Mouse (Mus musculus) forebrain, embryonic 14.5 days (tissue): ENCODE results near the gene Fgf12. TPM values are rescaled to one million over a fixed set of nuclear protein-coding genes. Genes with fewer than 3 reads are reported as not detected.

Experiments used
- ATAC-seq: fragments of 200-750 bp; cut with Nextera tagmentation; 2 replicates; pipeline ENCODE4 v1.8.0; 2017; ENCODE audit warnings: mild to moderate bottlenecking, moderate library complexity
- DNase-seq: peaks from one replicate; pipeline ENCODE4 v3.0.0-alpha.2; 2015; ENCODE audit warnings: low spot score
- H3K27ac ChIP-seq: fragments of 300-500 bp; sonication (generic); 2 replicates; pipeline ENCODE4 v1.5.1; 2014; ENCODE audit warnings: low read depth, mild to moderate bottlenecking, control low read depth, low read length, moderate library complexity
- H3K27me3 ChIP-seq: fragments of 300-500 bp; sonication (generic); replicated peaks from 2 replicates; pipeline ENCODE4 v1.6.1; 2014; ENCODE audit warnings: low read length, control low read depth, mixed read lengths; ENCODE audit not compliant: control insufficient read depth, insufficient read depth
- H3K36me3 ChIP-seq: fragments of 300-500 bp; sonication (generic); 2 replicates; pipeline ENCODE4 v1.6.1; 2014; ENCODE audit warnings: low read length, control low read depth; ENCODE audit not compliant: control insufficient read depth, insufficient read depth
- H3K4me1 ChIP-seq: fragments of 300-500 bp; sonication (generic); 2 replicates; pipeline ENCODE4 v1.6.1; 2014; ENCODE audit warnings: antibody characterized with exemption, low read length, control low read depth; ENCODE audit not compliant: control insufficient read depth, insufficient read depth
- H3K4me2 ChIP-seq: fragments of 300-500 bp; sonication (generic); 2 replicates; pipeline ENCODE4 v1.6.1; 2014; ENCODE audit warnings: mild to moderate bottlenecking, control low read depth, low read length
- H3K4me3 ChIP-seq: fragments of 300-500 bp; sonication (generic); 2 replicates; pipeline ENCODE4 v1.5.1; 2014; ENCODE audit warnings: low read depth, low read length, control low read depth
- H3K9ac ChIP-seq: fragments of 300-500 bp; sonication (generic); 2 replicates; pipeline ENCODE4 v1.6.1; 2014; ENCODE audit warnings: mild to moderate bottlenecking, low read length, control low read depth, moderate library complexity
- H3K9me3 ChIP-seq: fragments of 300-500 bp; sonication (generic); replicated peaks from 2 replicates; pipeline ENCODE4 v1.6.1; 2016; ENCODE audit warnings: low read length, control low read depth, mixed read lengths; ENCODE audit not compliant: control insufficient read depth
- WGBS: fragments of 180-500 bp; shearing (Covaris S2); extraction: QIAGEN DNeasy Blood & Tissue Kit; methylation state at CpG from one replicate; pipeline ENCODE4 v1.1.7; 2014; 5-methylcytosine and 5-hydroxymethylcytosine counted together
- polyA plus RNA-seq: library from polyadenylated mRNA; unstranded; fragments of >200 nt; fragmentation: Nextera tagmentation; extraction: Ambion mirVana; gene quantifications from 2 replicates; pipeline ENCODE4 v1.2.1, GENCODE M21; 2014

Gene Fgf12
- polyA plus RNA-seq: 16.1 and 21.2 TPM in 2 replicates

DNA sequence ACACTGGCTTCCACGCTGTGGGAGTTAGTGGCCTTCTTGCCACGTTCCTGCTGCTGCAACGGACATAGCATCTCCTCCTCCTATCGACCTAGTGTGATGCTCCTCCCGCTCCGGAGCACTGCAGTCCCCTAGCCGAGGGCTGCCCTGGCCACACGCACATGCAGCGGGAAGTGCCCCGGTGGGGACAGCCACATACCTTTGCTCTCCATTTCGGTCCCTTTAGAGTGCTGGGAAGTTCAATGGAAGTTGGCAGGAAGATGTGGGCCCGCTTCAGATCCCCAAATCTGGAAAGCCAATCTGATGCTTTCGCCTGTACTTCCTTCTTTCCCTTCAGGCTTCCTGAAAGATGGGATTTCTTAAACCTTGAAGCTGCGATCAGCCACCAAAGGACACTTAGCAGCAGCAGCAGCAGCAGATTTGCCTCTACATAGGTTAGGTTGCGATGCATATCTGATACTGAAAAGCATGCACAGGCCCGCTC lies at the start of gene Fgf12:
TSS of gene Fgf12 (minus strand) at position 431 of the 481 bp plus-strand sequence.
- DNase-seq (peak; percentile 15), ATAC-seq (peak; percentile 47)
- under 1% methylated on average over 16 of the region's 16 CpGs for WGBS

GRCm38 (mm10) chr16:28793115-28793514 lies 40.2 kb upstream of the Fgf12 start:
- WGBS: 2% methylated on average over 4 of the region's 4 CpGs
- Histone ChIP-seq H3K4me2 (no peak overlapping the region), H3K4me3 (no peak overlapping the region), H3K27me3 (no peaks in the 10 kb centered on the region), H3K36me3 (no peaks in the 10 kb centered on the region), H3K9me3 (no peaks in the 10 kb centered on the region), H3K9ac (no peak overlapping the region), H3K4me1 (no peaks in the 10 kb centered on the region), H3K27ac (no peak overlapping the region)
- peak; percentile 75 for DNase-seq
- ATAC-seq: peak; percentile 50; the same call in 1 of the 2 replicates

More for the DNA sequence above, at the start of gene Fgf12:
- Histone ChIP-seq H3K4me2 (peak within 1 kb of the TSS; percentile 92), H3K4me3 (peak within 1 kb of the TSS; percentile 44), H3K27me3 (no peaks in the 10 kb centered on the region), H3K27ac (peak within 1 kb of the TSS; percentile 11; the same call in 1 of the 2 replicates), H3K36me3 (no peaks in the 10 kb centered on the region), H3K4me1 (no peaks in the 10 kb centered on the region; the same call in 1 of the 2 replicates), H3K9me3 (no peaks in the 10 kb centered on the region), H3K9ac (peak within 1 kb of the TSS; percentile 64)

DNA sequence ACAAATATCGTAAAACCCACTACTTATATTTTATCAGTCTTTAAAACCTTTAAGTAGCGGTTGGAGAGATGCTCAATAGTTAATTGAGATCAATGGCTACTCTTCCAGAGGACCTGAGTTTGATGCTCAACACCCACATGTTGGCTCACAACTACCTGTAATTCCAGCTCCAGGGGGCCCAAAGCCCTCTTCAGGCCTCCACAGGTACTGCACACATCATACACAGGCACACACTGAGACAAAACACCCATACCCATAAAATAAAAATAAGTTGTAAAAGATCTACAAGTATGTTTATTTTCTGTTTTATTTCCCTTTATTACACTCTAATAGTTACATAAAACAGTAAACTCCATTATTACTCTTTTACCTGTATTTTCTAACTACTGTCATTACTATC lies 17.4 kb upstream of the Fgf12 start:
- ATAC-seq (no peak), DNase-seq (no peak)
- H3K36me3 ChIP-seq: no peaks in the 10 kb centered on the region
- no peaks in the 10 kb centered on the region for H3K9me3 ChIP-seq
- 95% methylated on average over 2 of the region's 2 CpGs for WGBS
- H3K4me3 ChIP-seq: no peak overlapping the region
- H3K9ac ChIP-seq: no peak overlapping the region
- H3K4me2 ChIP-seq: no peak overlapping the region
- H3K4me1 ChIP-seq: no peaks in the 10 kb centered on the region
- H3K27ac ChIP-seq: no peak overlapping the region
- no peaks in the 10 kb centered on the region for H3K27me3 ChIP-seq

GRCm38 (mm10) chr16:28761417-28761976 lies 8.6 kb upstream of the Fgf12 start:
- ATAC-seq: no peak
- DNase-seq: peak; percentile 40
- Histone ChIP-seq H3K4me2 (no peak overlapping the region), H3K27me3 (no peaks in the 10 kb centered on the region), H3K27ac (no peak overlapping the region), H3K9me3 (no peaks in the 10 kb centered on the region), H3K4me1 (no peaks in the 10 kb centered on the region), H3K36me3 (no peaks in the 10 kb centered on the region), H3K4me3 (no peak overlapping the region), H3K9ac (no peak overlapping the region)
- 87% methylated on average over 4 of the region's 4 CpGs for WGBS

DNA sequence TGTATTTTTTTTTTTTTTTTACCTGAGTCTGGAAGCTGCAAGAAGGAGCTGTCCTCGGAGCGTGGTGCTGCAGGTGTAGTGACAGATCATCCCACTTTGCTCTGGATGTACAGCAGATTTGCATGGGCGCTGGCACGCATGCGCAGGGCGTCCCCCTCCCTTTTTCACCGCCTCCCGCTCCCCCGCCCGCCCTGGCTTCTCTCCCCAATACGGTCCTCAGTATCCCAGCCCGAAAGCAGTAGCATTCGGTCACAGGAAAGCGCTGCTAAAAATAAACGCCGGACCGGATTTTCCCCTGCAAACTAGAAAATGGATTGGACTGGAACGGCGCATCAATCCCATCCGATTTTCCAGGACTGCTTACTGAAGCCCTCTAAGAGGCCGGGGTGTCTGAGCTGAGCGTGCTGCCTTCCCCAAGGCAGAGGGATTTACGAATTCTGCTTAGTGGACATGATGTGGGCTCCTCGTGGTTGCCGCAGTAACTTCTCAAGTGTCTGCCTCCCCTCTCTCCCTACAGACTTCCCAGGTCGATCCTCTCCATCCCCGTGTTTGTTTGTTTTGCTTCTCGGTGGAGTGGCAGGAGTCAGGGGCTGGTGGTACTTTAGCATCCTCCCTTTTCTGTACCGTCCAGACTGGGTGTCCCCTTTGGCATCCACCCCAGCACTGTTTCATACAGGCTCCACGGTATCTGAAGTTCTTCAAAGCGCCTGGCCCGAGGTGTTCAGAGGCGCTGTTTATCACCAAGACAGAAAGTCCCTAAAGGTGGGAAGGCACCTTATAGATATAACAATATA lies 453 bp upstream of the Fgf12 start:
- H3K4me1 ChIP-seq: no peaks in the 10 kb centered on the region; the same call in 1 of the 2 replicates
- H3K4me2 ChIP-seq: peak overlapping the region; percentile 92
- H3K27me3 ChIP-seq: no peaks in the 10 kb centered on the region
- WGBS: under 1% methylated on average over 33 of the region's 33 CpGs
- H3K9ac ChIP-seq: peak overlapping the region; percentile 64
- peak overlapping the region; percentile 44 for H3K4me3 ChIP-seq
- H3K27ac ChIP-seq: peak overlapping the region; percentile 11; the same call in 1 of the 2 replicates
- H3K9me3 ChIP-seq: no peaks in the 10 kb centered on the region
- ATAC-seq (peak; percentile 98), DNase-seq (peak; percentile 97)
- H3K36me3 ChIP-seq: no peaks in the 10 kb centered on the region

GRCm38 (mm10) chr16:28734461-28734860 lies 18.4 kb downstream of the Fgf12 start:
- Histone ChIP-seq H3K4me1 (no peaks in the 10 kb centered on the region), H3K9ac (no peak overlapping the region), H3K27ac (no peak overlapping the region), H3K36me3 (no peaks in the 10 kb centered on the region), H3K9me3 (no peaks in the 10 kb centered on the region), H3K27me3 (no peaks in the 10 kb centered on the region), H3K4me3 (no peak overlapping the region), H3K4me2 (no peak overlapping the region)
- DNase-seq: no peak
- 76% methylated on average over 3 of the region's 3 CpGs for WGBS
- ATAC-seq: no peak

DNA sequence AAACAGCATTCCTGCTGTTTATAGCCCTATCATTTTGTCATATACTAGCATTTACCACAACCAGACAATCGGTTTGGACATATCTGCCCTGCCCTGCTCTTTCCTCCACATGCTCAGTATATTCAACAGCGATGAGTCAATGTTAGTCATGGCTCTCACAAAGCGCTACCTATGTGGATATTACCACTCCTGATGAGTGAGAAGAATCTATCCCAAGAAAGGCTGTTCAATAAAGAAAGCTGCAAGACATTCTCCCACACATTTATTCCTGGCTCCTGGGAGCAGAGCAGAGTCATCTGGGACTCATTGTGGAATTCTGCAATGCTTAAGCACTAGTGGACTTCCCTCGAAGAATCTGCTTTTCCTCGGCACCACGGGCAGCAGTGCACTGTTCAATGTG lies 26.1 kb downstream of the Fgf12 start:
- H3K27me3 ChIP-seq: no peaks in the 10 kb centered on the region
- no peaks in the 10 kb centered on the region for H3K36me3 ChIP-seq
- no peak overlapping the region for H3K27ac ChIP-seq
- no peak for ATAC-seq
- H3K4me2 ChIP-seq: no peak overlapping the region
- H3K9ac ChIP-seq: no peak overlapping the region
- H3K4me3 ChIP-seq: no peak overlapping the region
- DNase-seq: no peak
- no peaks in the 10 kb centered on the region for H3K9me3 ChIP-seq
- H3K4me1 ChIP-seq: no peaks in the 10 kb centered on the region
- 96% methylated on average over 6 of the region's 6 CpGs for WGBS

DNA sequence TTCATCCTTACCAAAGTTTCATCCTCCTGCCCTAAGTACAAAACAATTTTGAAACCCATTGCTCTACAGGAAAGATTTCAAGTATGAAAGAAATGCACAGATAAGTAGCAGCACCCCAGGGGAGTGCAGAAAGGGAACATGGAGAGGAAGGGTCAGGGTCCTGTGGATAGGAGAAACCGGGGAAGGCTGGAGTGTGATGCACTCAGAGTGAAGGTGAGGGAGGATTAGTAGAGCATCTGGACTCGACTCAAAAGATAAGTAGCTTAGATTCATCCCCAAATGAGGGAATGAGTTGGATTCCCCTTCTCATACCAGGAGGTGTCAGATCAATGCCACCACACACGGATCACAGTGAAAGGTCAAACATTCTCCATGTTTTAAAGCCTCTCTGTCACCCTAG lies 46.2 kb downstream of the Fgf12 start:
- H3K4me1 ChIP-seq: no peaks in the 10 kb centered on the region
- no peak overlapping the region for H3K9ac ChIP-seq
- no peak for DNase-seq
- H3K9me3 ChIP-seq: no peaks in the 10 kb centered on the region
- no peak overlapping the region for H3K4me2 ChIP-seq
- H3K27ac ChIP-seq: no peak overlapping the region
- 68% methylated on average over 3 of the region's 3 CpGs for WGBS
- no peak for ATAC-seq
- H3K4me3 ChIP-seq: no peak overlapping the region
- H3K36me3 ChIP-seq: no peaks in the 10 kb centered on the region
- no peaks in the 10 kb centered on the region for H3K27me3 ChIP-seq

DNA sequence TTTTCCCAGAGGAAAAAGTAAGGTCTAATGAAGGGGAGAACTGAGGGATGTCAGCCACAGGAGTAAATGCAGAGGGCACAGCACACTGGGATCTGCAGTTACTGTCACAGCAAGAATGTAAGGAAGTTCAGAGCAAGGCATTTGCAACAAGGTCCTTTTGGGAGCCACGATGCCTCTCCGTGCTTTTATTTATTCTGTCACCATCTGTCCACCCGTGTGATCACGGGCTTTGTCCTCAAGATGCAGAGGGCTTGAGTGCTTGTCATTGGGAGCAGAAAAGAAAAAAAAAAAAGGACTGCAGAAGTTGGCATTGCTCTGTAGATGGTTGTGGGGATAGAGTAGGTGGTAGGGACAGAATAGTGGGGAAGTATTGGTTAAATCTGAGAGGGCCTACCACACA lies 52.5 kb downstream of the Fgf12 start:
- Histone ChIP-seq H3K27ac (no peak overlapping the region), H3K36me3 (no peaks in the 10 kb centered on the region), H3K27me3 (no peaks in the 10 kb centered on the region), H3K4me3 (no peak overlapping the region), H3K9me3 (no peaks in the 10 kb centered on the region), H3K4me1 (no peaks in the 10 kb centered on the region), H3K9ac (no peak overlapping the region), H3K4me2 (no peak overlapping the region)
- WGBS: 75% methylated on average over 4 of the region's 4 CpGs
- ATAC-seq (no peak), DNase-seq (no peak)
